Mouse (Mus musculus) lung, embryonic 16.5 days (tissue): ENCODE data around the gene Fasl. TPM values are rescaled to one million over a fixed set of nuclear protein-coding genes. Genes with fewer than 3 reads are reported as not detected.

Experiments
- ATAC-seq: fragments of 200-750 bp; cut with Nextera tagmentation; 2 replicates; pipeline ENCODE4 v1.8.0; 2017; ENCODE audit warnings: low read depth, mild to moderate bottlenecking, moderate library complexity
- H3K27ac ChIP-seq: fragments of 300-500 bp; sonication (generic); 2 replicates; pipeline ENCODE4 v1.5.1; 2014; ENCODE audit warnings: mild to moderate bottlenecking, control low read depth, low read length
- H3K27me3 ChIP-seq: fragments of 300-500 bp; sonication (generic); 2 replicates; pipeline ENCODE4 v1.6.1; 2014; ENCODE audit warnings: low read depth, low read length, mixed read lengths; ENCODE audit not compliant: control insufficient read depth, insufficient read depth
- H3K36me3 ChIP-seq: fragments of 300-500 bp; sonication (generic); 2 replicates; pipeline ENCODE4 v1.6.1; 2014; ENCODE audit warnings: low read length; ENCODE audit not compliant: control insufficient read depth, insufficient read depth
- H3K4me1 ChIP-seq: fragments of 300-500 bp; sonication (generic); replicated peaks from 2 replicates; pipeline ENCODE4 v1.6.1; 2014; ENCODE audit warnings: low read length, mixed read lengths; ENCODE audit not compliant: control insufficient read depth, insufficient read depth
- H3K4me2 ChIP-seq: fragments of 300-500 bp; sonication (generic); 2 replicates; pipeline ENCODE4 v1.6.1; 2014; ENCODE audit warnings: low read depth, low read length, control low read depth
- H3K4me3 ChIP-seq: fragments of 300-500 bp; sonication (generic); 2 replicates; pipeline ENCODE4 v1.5.1; 2014; ENCODE audit warnings: mild to moderate bottlenecking, low read length, control low read depth
- H3K9ac ChIP-seq: fragments of 300-500 bp; sonication (generic); 2 replicates; pipeline ENCODE4 v1.6.1; 2014; ENCODE audit warnings: low read length, control low read depth
- H3K9me3 ChIP-seq: fragments of 300-500 bp; sonication (generic); 2 replicates; pipeline ENCODE4 v1.6.1; 2016; ENCODE audit warnings: low read length; ENCODE audit not compliant: control insufficient read depth
- WGBS: fragments of 180-500 bp; shearing (Covaris S2); extraction: QIAGEN DNeasy Blood & Tissue Kit; methylation state at CpG from one replicate; pipeline ENCODE4 v1.1.7; 2014; 5-methylcytosine and 5-hydroxymethylcytosine counted together
- polyA plus RNA-seq: library from polyadenylated mRNA; unstranded; fragments of >200 nt; fragmentation: Nextera tagmentation; extraction: Ambion mirVana; gene quantifications from 2 replicates; pipeline ENCODE4 v1.2.1, GENCODE M21; 2015

Gene Fasl
- polyA plus RNA-seq, 1 experiment from 2014 or later, result not detected

- Histone ChIP-seq H3K9me3 (no peaks in the 10 kb centered on the region; the same call in 1 of the 2 replicates), H3K4me1 (no peaks in the 10 kb centered on the region), H3K27me3 (no peaks in the 10 kb centered on the region), H3K27ac (no peak overlapping the region), H3K4me3 (no peak overlapping the region), H3K9ac (no peak overlapping the region), H3K36me3 (no peaks in the 10 kb centered on the region), H3K4me2 (no peak overlapping the region)
- ATAC-seq, result no peak
- 67% methylated on average over 14 of the region's 14 CpGs for WGBS
Observed at GRCm38 (mm10) chr1:161734741-161735211, 53.5 kb downstream of the Fasl start.

GRCm38 (mm10) chr1:161734314-161734713 lies 54.0 kb downstream of the Fasl start:
- H3K4me3 ChIP-seq, result no peak overlapping the region
- ATAC-seq, result no peak
- no peaks in the 10 kb centered on the region; the same call in 1 of the 2 replicates for H3K9me3 ChIP-seq
- H3K27me3 ChIP-seq, result no peaks in the 10 kb centered on the region
- H3K4me2 ChIP-seq, result no peak overlapping the region
- H3K36me3 ChIP-seq, result no peaks in the 10 kb centered on the region
- no peak overlapping the region for H3K9ac ChIP-seq
- H3K27ac ChIP-seq, result no peak overlapping the region
- WGBS, result 82% methylated on average over 11 of the region's 11 CpGs
- no peaks in the 10 kb centered on the region for H3K4me1 ChIP-seq

Other genes starting within 250 kb of the Fasl start
- gene Suco, start 88.2 kb upstream of the Fasl start, polyA plus RNA-seq, result 17.4 and 17.9 TPM in 2 replicates
- gene Pigc, start 180.7 kb upstream of the Fasl start, polyA plus RNA-seq, result 35.7 and 38.0 TPM in 2 replicates
- not detected in 2 replicates for gene 4930558K02Rik, start 191.1 kb upstream of the Fasl start, polyA plus RNA-seq